Mouse (Mus musculus): ENCODE data around the gene Trpc4.

- TF ChIP-seq POLR2A (IDR thresholded peaks at IDR 0.05; ENCODE audit: insufficient read length, low read depth) (no peak), SRF (IDR thresholded peaks at IDR 0.05; ENCODE audit: control insufficient read depth, insufficient read length, low read depth) (no peak), E2F4 (IDR thresholded peaks at IDR 0.05; ENCODE audit: insufficient read depth) (no peak), MYOG (IDR thresholded peaks at IDR 0.05; ENCODE audit: control insufficient read depth in 1 of 3, insufficient read depth in 1 of 3, insufficient read length in 2 of 3, low read depth in 2 of 3) (no peak)
These were observed 83.6 kb downstream of the Trpc4 start for GRCm38 (mm10) chr3:54239426-54239825.

All from myocyte (in vitro differentiated cells).